Mouse (Mus musculus) spleen, adult 2 months (tissue): Measurements from ENCODE around the gene Plvap. TPM values are rescaled to one million over a fixed set of nuclear protein-coding genes. Genes with fewer than 3 reads are reported as not detected.
A peak's percentile ranks its signal among the peaks of the same experiment; 100 is the strongest.

Experiments
- DNase-seq, 2 experiments: peaks; one replicate each; pipeline versions ENCODE4 v3.0.0 to v3.0.0-alpha.2; 2012 to 2021; ENCODE audit warnings: low spot score in 2 of 2, low read depth in 1 of 2
- H3K27ac ChIP-seq: fragments of 200-500 bp; 2 replicates; pipeline ENCODE4 v1.5.1; 2012; ENCODE audit warnings: low read length, inconsistent platforms; ENCODE audit not compliant: insufficient read depth
- H3K27me3 ChIP-seq: fragments of 200-500 bp; 2 replicates; pipeline ENCODE4 v1.6.1; 2012; ENCODE audit warnings: mild to moderate bottlenecking, moderate library complexity, low read length, inconsistent platforms; ENCODE audit not compliant: control insufficient read depth, insufficient read depth
- H3K36me3 ChIP-seq: fragments of 200-500 bp; 2 replicates; pipeline ENCODE4 v1.6.1; 2012; ENCODE audit warnings: mild to moderate bottlenecking, low read length, inconsistent platforms; ENCODE audit not compliant: control insufficient read depth, insufficient read depth
- H3K4me1 ChIP-seq: fragments of 200-500 bp; 2 replicates; pipeline ENCODE4 v1.6.1; 2011; ENCODE audit warnings: inconsistent platforms; ENCODE audit not compliant: control insufficient read depth, insufficient read depth, insufficient read length
- H3K4me3 ChIP-seq: fragments of 200-500 bp; 2 replicates; pipeline ENCODE4 v1.5.1; 2011; ENCODE audit warnings: mild to moderate bottlenecking, inconsistent platforms; ENCODE audit not compliant: insufficient read depth, insufficient read length; ENCODE audit errors: extremely low read depth
- CTCF ChIP-seq: fragments of 200-500 bp; IDR thresholded peaks from 2 replicates; pipeline ENCODE4 v1.5.1; 2011; ENCODE audit warnings: mild to moderate bottlenecking, inconsistent platforms; ENCODE audit not compliant: insufficient read depth, insufficient read length, insufficient replicate concordance; ENCODE audit errors: extremely low read depth
- POLR2A ChIP-seq: fragments of 200-500 bp; IDR thresholded peaks from 2 replicates; pipeline ENCODE4 v1.6.1; 2011; ENCODE audit warnings: low read depth, low read length, inconsistent platforms
- WGBS: fragments of 180-500 bp; shearing (Covaris S2); methylation state at CpG from one replicate; pipeline ENCODE4 v1.1.7; 2018; 5-methylcytosine and 5-hydroxymethylcytosine counted together
- polyA plus RNA-seq: library from polyadenylated mRNA; depleted of rRNA; stranded (reverse); fragments of >200 nt; gene quantifications from 2 replicates; pipeline ENCODE4 v1.2.3, GENCODE M21; 2012

Plvap gene
- polyA plus RNA-seq, 1 experiment, result 383 TPM

GRCm38 (mm10) chr8:71465733-71466132, 45.8 kb downstream of the Plvap start:
- 89% methylated on average over 8 of the region's 8 CpGs for WGBS
- Histone ChIP-seq H3K4me1 (peaks cover 30% of the 10 kb centered on the region), H3K27me3 (no peaks in the 10 kb centered on the region), H3K4me3 (no peak overlapping the region), H3K36me3 (peaks cover 3% of the 10 kb centered on the region; the same call in 1 of the 2 replicates), H3K27ac (no peak overlapping the region)
- DNase-seq, result no peak
- TF ChIP-seq CTCF (no peak), POLR2A (no peak)

GRCm38 (mm10) chr8:71464513-71465500, 46.7 kb downstream of the Plvap start, which contains the start of gene Mrpl34:
Mrpl34 (plus strand) TSS chr8:71464959.
- no peaks in the 10 kb centered on the region for H3K27me3 ChIP-seq
- peak; percentile 18; the same call in 1 of the 2 replicates for TF ChIP-seq POLR2A
- TF ChIP-seq CTCF, result peak; percentile 84; the same call in 1 of the 2 replicates
- WGBS, result under 1% methylated on average over 59 of the region's 59 CpGs
- H3K27ac ChIP-seq, result peak within 1 kb of the TSS; percentile 66
- peak; percentile 98 to 100 for DNase-seq
- peaks cover 3% of the 10 kb centered on the region for H3K36me3 ChIP-seq
- peak within 1 kb of the TSS; percentile 83 for H3K4me3 ChIP-seq
- peaks cover 23% of the 10 kb centered on the region for H3K4me1 ChIP-seq

- Histone ChIP-seq H3K27me3 (no peaks in the 10 kb centered on the region), H3K36me3 (peaks cover 3% of the 10 kb centered on the region), H3K4me1 (peaks cover 21% of the 10 kb centered on the region), H3K4me3 (peak within 1 kb of the TSS; percentile 72), H3K27ac (peak within 1 kb of the TSS; percentile 76)
- WGBS, result 2% methylated on average over 55 of the region's 55 CpGs
- peak; percentile 79 to 97 for DNase-seq
- TF ChIP-seq POLR2A, result 0 out of 2 replicates have a peak, but pooled peaks have one; percentile 10
- no peak for TF ChIP-seq CTCF
Measured at GRCm38 (mm10) chr8:71463188-71464033, 48.1 kb downstream of the Plvap start, which contains the start of gene Abhd8. Abhd8 (minus strand) TSS chr8:71463655.

- peaks cover 4% of the 10 kb centered on the region for H3K36me3 ChIP-seq
- TF ChIP-seq POLR2A (no peak), CTCF (no peak)
- DNase-seq, result peak; percentile 58 to 77
- H3K4me1 ChIP-seq, result peaks cover 21% of the 10 kb centered on the region
- peak overlapping the region; percentile 76 for H3K27ac ChIP-seq
- H3K27me3 ChIP-seq, result no peaks in the 10 kb centered on the region
- WGBS, result 3% methylated on average over 16 of the region's 16 CpGs
- peak overlapping the region; percentile 72 for H3K4me3 ChIP-seq
Measured at GRCm38 (mm10) chr8:71462786-71463185, 48.8 kb downstream of the Plvap start.

GRCm38 (mm10) chr8:71462191-71462590, 49.4 kb downstream of the Plvap start:
- TF ChIP-seq POLR2A (no peak), CTCF (no peak)
- Histone ChIP-seq H3K27me3 (no peaks in the 10 kb centered on the region), H3K36me3 (peaks cover 7% of the 10 kb centered on the region), H3K27ac (peak overlapping the region; percentile 59), H3K4me1 (peaks cover 21% of the 10 kb centered on the region), H3K4me3 (peak overlapping the region; percentile 15; the same call in 1 of the 2 replicates)
- WGBS, result 71% methylated on average over 4 of the region's 4 CpGs
- no peak for DNase-seq

- H3K27me3 ChIP-seq, result no peaks in the 10 kb centered on the region
- H3K4me1 ChIP-seq, result peaks cover 21% of the 10 kb centered on the region
- H3K27ac ChIP-seq, result no peak overlapping the region
- H3K36me3 ChIP-seq, result peaks cover 7% of the 10 kb centered on the region
- no peak for TF ChIP-seq POLR2A
- TF ChIP-seq CTCF, result no peak
- H3K4me3 ChIP-seq, result no peak overlapping the region
- DNase-seq, result no peak
- WGBS, result 96% methylated on average over 47 of the region's 47 CpGs
Measured at GRCm38 (mm10) chr8:71461152-71461840, 50.3 kb downstream of the Plvap start.
